Mouse (Mus musculus) spleen, postnatal 36 days (tissue): Measurements from ENCODE around the gene Nfix.

ENCODE experiments used
- DNase-seq, 2 experiments: peaks; one replicate each; pipeline ENCODE4 v3.0.0; 2022; ENCODE audit warnings: low spot score in 2 of 2, mixed read lengths in 1 of 2

Nfix gene

DNA sequence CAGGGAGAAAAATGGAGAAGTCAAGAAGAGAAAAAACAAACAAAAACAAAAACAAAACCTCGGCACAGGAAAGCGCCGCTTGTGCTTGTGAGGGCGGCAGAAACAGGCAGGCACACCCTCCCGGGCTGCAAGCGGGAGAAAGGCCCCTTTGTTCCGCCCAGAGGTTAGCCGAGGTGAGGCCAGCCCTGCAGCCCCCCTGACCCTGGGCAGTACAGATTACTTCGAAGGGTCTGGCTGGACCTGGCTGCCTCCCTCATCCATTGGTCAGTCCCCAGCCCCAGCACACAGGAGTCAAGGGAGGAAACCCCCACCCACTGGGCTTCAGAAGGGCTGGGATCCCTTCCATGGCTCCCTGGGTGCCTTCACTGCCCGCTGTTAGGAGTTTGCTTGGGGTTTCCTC lies 61.9 kb downstream of the Nfix start:
- no peak for DNase-seq

DNA sequence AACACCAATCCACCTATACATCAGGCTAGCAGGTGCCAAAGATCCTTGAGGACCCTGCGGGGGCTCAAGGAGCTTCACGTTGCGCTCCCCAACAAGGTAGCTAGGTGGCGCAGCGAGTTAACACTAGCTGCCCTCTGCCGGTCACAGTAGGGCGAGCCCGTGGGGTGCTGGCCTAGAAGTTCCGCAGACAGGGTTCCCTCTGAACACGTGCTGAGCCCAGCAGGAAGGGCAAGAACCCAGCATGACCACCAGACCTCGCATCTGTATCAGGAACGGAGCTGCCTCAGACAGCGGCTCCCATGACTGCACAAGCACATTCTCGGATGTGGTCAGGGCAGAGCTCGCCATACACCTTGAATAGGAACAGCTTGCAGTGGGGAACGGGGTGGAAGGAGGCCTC lies 62.5 kb downstream of the Nfix start:
- peak; percentile 80 to 83 for DNase-seq

GRCm38 (mm10) chr8:84736521-84736920 lies 63.6 kb downstream of the Nfix start:
- no peak for DNase-seq

DNA sequence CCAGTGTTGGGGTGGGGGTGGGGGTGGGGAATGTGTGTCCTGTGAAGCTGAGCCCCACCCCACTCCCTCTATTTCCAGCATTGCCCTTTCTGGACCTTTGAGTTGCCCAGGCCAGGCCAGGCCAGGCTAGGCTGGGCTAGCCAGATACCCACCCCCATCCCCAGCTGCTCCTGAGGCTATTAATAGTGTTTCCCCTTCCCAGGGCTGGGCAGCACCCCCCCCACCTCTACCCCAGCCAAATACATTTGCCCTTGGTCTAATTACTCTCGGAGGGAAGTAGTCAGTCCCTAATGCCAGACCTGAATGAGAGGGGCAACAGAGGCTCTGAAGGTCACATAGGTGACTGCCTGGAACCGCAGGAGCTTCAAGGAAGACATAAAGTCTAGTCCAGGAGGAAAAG lies 64.5 kb downstream of the Nfix start:
- DNase-seq, result no peak

DNA sequence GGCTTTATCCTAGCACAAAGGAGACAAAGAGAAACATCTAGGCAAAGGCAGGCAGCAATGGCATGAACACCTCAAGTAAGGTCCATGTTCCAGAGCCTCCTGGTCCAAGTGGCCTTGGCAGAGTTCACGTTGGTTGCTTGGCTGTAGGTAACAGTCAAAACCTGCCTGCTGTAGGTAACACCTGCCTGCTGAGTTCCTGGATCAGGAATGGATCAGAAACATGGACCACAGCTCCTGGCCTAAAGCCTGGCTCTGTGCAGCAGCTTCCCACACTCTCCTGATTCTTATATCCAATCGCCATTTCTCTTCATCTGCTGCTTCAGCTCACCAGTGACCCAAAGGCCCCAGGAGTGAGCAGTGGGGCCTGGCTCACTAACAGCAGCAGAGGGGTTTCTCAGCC lies 65.5 kb downstream of the Nfix start:
- no peak for DNase-seq

DNA sequence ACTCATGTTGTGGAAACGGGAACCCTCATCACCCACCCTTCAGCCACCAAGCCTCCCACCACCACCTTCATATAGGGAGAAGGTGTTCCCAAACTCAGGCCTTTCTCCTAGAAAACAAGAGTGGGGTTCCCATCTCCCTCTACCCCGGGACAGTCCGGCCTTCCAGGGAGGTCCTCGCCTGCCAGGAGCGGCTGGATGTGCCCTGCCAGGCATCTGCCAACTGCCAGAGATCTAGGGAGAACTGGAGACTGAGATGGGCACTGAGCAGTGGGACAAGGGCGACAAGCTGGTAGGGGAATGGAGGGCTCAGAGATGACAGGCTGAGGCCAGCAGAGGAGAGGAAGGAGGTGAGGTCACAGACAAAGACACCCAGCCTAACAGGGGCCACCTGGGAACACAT lies 66.2 kb downstream of the Nfix start:
- no peak for DNase-seq

- DNase-seq, result no peak
Observed at GRCm38 (mm10) chr8:84732996-84733395, 67.1 kb downstream of the Nfix start.

GRCm38 (mm10) chr8:84732545-84732944 lies 67.6 kb downstream of the Nfix start:
- no peak for DNase-seq

DNA sequence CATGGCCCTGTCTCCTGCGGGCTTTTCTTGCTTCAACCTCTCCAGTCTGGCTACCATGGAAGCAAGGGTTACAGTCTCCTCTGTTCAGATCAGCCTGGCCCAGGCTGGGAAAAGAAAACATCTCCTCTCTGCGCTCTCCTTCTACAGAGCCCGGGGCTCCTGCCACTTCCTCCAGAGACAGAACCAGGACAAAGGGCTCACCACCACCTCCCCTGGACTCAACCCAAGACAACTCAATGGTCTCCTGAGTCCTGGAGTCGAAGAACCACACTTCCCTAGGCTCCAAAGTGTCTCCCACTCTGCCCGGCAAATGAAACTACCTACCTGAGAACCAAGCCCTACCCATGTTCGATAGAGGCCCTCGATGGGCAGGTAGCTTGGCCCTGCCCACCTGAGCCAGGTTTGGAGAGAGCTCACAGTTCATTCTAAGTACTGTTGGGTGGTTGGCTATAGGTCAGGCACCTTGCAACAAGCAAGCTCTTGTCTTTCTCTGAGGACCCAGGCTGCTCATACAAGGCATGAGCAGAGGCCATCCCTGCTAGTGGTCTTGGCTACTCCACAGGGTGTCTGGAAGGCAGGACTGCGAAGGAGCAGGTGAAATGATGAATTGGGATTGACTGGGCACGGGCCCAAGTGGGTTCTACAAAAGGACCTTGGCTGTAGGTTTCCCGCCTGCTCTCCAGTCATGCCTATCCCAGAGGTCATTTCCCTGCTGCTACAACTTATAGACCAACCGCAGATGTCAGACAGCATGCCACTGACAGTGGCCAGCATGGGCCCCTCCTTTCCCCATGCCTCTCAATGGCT lies 68.6 kb downstream of the Nfix start:
- DNase-seq, result no peak

GRCm38 (mm10) chr8:84730541-84731370 lies 69.4 kb downstream of the Nfix start:
- DNase-seq, result peak; percentile 69 to 84

DNA sequence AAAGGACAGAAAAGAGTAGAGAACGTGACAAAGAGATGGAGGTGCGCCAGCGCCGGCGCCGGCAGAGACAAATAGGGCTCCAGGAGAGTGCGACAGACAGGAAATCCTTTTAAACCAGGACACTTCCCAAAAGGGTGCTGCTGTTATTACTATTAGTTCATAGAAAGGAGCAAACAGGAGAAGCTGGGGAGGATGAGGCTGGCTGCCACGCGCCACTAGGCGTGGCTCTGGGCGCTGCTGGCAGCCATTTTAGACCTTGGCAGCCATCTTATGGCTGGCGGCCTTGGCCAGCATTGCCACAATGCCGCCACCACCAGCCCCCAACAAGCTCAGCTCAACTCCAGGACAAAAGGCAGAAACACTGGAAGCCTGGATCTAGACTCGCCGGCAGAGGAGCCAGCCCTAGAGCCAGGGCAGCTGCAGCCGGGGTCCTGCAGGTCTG lies 70.2 kb downstream of the Nfix start:
- no peak for DNase-seq

DNA sequence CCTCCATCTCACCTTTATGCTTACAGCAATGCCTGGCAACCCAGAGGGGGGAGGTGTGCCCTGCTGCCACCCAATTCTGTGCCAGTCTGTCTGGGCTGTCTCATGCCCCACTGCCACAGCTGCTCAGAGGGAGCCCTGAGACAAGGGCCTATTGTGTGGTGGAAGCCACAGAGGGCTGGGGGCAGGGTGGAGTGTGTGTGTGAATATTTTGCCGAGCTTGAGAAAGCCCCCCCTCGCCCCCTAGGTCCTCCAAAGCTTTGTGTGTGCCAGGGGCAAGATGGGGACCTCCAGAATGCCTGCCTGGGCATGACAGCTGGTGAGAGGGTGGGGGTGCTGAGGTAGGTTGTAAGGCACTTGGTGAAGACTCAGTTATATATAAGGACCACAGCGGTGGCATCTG lies 71.7 kb downstream of the Nfix start:
- DNase-seq, result no peak

DNA sequence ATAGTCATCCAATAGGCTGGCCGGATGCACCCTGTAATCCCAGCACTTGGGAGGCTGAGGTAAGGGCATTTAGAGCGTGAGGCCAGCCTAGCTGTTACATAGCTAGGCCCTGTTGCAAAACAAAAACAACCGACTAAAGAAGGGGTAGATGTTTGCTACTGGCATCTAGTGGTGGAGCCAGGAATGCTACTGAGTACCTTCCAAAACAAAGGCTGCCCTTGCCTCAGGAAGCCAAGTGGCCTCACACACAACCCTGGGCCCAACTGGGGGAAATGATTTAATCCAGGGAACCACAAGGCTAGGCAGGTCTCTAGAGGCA lies 74.2 kb downstream of the Nfix start:
- DNase-seq, result peak in 1 of 2 experiments; percentile 44

GRCm38 (mm10) chr8:84725246-84725940 lies 74.8 kb downstream of the Nfix start:
- DNase-seq, result no peak

GRCm38 (mm10) chr8:84724683-84725082 lies 75.5 kb downstream of the Nfix start:
- no peak for DNase-seq

DNA sequence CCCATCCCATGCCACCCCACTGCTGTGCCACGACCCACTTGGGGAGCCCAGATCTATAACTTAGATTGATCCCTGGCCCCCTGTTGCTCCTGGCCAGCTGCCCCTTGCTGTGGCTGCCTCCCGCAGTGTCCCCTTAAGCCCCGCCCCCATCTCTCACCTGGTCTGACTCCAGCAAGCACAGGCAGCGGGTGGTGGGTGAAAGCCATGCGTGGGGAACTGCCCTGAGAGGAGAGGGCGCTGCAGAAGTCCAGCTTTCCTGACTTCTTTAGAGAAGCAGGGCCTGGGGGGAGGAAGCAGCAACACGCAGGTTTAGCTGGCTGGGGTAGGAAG lies 76.6 kb downstream of the Nfix start:
- DNase-seq, result peak in 1 of 2 experiments; percentile 64

GRCm38 (mm10) chr8:84722850-84723570 lies 77.1 kb downstream of the Nfix start, which contains the start of gene G430095P16Rik:
Gene G430095P16Rik (plus strand): TSS chr8:84723007.
- DNase-seq, result peak; percentile 84 to 87

- DNase-seq, result no peak
Observed at GRCm38 (mm10) chr8:84722530-84722849, 77.7 kb downstream of the Nfix start.

- no peak for DNase-seq
Observed at GRCm38 (mm10) chr8:84718959-84719690, 81.0 kb downstream of the Nfix start.

- no peak for DNase-seq
Observed at GRCm38 (mm10) chr8:84718476-84718875, 81.7 kb downstream of the Nfix start.

DNA sequence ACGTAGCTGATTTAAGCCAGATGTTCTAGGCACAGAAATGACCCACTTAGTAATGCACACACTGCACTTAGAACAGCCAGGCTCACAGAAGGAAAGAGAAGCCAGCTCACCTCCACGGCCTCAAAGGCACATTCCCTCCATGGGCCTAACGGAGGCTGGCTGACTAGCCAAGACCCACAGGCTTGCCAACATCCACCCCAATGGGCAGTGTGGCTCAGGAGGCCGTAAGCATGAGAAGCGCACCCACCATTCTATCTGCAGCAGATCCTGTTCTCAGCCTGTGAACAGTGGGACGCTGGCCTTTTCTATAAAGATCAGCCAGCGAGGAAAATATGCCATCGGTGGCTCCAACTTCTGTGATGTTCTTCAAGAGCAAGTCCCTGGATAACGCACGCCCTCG lies 83.4 kb downstream of the Nfix start:
- no peak for DNase-seq
